Mouse (Mus musculus): ENCODE results near the gene Kcnc1. TPM values are rescaled to one million over a fixed set of nuclear protein-coding genes. Genes with fewer than 3 reads are reported as not detected.

Kcnc1 gene
- total RNA-seq, 2 experiments from 2014 or later: 15.8 to 20.2 TPM

DNA sequence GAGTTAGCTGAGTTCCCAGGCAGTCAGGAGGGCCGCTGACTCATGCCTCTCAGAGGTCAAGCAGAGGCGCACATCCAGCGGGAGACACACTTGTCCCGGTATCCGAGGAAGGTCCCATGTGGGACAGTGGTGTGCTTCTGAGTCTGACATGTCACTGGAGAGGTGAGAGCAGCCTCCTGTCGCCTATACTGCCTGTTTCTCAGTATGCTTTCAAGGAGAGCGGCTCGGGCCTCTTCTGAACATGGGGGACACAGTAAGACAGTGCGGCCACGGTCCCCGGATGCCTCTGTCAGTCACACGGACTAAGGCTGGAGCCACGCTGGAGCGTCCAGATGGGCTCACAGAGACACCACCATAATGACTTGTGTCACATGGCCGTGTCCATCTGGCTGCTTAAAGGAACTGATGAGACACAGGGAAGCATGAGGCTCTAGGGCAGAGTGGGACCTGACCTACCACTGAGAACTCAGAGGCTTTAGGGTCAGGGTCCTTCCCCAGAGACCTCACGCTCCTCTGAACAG is 21.9 kb downstream of the Kcnc1 start:
- no peak for DNase-seq (ENCODE audit: low spot score in 2 of 2)

DNA sequence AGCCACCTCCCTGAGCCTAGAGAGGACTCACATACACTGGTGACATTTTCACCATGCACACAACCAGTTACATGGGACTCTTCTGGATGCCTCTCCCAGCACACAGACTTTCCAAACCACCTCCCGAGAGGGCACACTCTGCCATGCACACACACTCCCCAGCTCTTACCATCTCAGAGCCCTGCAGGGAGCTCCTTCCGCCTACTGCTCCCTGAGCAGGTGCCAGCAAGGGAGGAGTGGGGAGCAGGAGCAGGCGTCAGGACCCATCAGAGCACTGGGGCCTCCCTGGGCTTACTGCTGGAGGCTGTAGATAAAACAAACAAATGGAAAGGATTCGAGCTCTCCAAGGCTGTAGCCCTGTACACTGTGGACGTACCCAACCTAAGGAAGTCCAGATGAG is 25.2 kb downstream of the Kcnc1 start:
- DNase-seq (ENCODE audit: low spot score in 2 of 2): no peak

DNA sequence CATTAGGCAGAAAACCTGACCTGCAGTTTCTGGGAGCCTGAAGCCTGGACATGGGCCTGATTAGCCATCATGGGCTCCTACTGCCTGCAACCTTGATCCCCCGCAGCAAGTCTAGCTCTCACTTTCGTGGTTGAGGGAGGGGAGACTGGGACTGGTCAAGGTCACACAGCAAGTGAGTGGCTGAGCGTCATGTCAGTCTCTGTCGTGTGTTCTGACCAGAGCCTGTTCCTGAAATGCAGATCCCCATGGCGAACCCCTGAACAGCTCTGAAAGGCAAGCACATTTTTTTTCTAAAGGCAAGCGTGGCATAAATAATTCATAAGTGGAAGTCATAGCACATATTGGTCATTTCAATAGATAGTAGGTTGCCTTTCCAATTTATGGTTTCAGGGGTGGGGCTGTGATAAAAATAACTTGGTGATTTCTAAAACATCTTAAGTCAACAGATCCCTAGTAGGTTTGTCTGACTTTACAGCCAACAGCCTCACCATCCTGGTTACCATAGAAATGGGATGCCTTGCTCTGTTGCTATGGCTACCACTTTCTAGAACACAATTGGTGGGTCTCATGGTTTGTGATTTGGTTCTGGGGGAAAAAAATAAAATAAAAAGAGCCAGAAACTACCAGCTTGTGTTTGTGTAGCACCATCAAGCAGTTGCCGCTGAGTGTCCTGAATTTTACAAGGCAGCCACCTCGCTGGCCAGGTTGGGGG is 25.9 kb downstream of the Kcnc1 start:
- DNase-seq (ENCODE audit: low spot score in 2 of 2): no peak

GRCm38 (mm10) chr7:46422764-46423412 is 26.6 kb downstream of the Kcnc1 start:
- DNase-seq (ENCODE audit: low spot score in 2 of 2): peak in 1 of 2 experiments; percentile 48

DNA sequence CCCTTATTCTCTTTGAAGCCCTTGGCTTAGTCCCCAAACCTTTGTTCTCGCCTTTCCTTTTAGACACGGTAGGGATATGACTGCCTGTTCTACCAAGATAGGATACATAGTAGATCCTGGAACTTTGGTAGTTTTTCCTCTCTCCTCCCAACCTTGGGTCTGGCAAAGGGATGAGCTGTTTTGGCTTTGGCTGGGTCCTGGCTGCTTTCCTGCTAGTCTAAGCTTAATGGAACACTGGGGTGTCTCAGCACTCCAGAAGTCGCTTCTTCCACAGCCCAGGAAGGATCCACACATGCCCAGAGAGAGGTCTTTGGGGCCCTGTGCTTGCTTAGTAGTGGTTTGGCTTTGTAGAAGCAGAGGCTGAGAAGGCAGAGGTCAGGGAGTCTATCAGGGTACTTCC is 27.7 kb downstream of the Kcnc1 start:
- no peak for DNase-seq (ENCODE audit: low spot score in 2 of 2)

DNA sequence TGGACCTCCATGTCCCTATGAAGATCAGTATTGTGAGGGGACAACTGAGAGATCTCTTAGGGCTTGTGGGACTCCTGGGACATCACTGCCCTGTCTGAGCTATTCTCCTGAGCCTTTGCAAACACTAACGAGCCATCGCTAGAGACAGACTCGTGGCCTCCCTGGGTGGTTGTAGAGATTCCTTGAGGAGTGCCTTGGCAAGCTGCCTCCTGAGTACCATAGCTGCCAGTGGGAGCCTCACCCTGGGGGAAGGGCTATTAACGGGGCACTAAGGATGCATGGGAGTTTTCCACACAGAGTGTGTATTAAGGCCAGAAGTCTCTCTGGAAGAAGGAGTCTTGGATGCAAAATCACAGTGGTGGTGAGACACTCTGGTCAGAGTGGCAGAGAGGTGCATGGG is 28.7 kb downstream of the Kcnc1 start:
- no peak for DNase-seq (ENCODE audit: low spot score in 2 of 2)

- DNase-seq (ENCODE audit: low spot score in 2 of 2): no peak
Observed at GRCm38 (mm10) chr7:46433874-46434273, 37.6 kb downstream of the Kcnc1 start.

DNA sequence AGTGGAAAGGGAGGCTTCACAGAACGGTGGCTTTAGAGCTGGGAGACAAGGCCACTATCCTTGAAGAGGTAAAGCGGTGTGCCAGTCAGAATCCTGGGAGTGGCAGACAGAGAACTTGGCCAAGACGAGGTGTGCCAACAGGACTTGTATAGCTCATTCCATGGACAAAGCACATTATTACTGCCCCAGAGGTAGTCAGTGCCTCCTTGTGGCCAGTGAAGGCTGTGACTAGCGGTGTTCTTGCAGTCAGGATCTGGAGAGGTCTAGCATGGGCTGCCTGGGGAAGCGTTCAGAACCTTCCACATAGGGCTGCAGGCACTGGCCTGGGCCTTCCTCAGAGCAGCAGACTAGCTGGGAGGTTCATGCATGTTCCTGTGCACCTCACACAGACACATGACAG is 39.5 kb downstream of the Kcnc1 start:
- no peak for DNase-seq (ENCODE audit: low spot score in 2 of 2)

- DNase-seq (ENCODE audit: low spot score in 2 of 2): no peak
Observed at GRCm38 (mm10) chr7:46438537-46439141, 42.3 kb downstream of the Kcnc1 start.

GRCm38 (mm10) chr7:46443163-46443562 is 46.9 kb downstream of the Kcnc1 start:
- DNase-seq (ENCODE audit: low spot score in 2 of 2): no peak

DNA sequence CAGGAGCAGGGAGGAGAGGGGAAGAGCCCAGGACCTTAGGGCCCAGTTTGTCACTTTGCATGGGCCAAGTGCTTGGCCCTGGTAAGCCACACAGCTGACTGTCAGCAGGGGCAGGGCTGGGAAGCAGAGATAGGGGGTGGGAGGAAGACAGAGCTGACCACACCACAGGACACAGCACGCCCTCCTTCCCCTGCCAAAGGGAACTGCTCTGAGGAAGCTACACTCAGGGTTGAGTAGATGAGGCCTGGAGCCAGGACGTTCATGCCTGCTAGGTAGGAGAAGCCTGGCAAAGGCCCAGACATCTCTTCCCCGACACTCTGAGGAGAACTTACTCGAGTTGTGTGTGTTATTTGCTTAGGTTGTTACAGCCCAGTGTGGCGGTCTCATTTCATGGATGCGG is 49.6 kb downstream of the Kcnc1 start:
- no peak for DNase-seq (ENCODE audit: low spot score in 2 of 2)

DNA sequence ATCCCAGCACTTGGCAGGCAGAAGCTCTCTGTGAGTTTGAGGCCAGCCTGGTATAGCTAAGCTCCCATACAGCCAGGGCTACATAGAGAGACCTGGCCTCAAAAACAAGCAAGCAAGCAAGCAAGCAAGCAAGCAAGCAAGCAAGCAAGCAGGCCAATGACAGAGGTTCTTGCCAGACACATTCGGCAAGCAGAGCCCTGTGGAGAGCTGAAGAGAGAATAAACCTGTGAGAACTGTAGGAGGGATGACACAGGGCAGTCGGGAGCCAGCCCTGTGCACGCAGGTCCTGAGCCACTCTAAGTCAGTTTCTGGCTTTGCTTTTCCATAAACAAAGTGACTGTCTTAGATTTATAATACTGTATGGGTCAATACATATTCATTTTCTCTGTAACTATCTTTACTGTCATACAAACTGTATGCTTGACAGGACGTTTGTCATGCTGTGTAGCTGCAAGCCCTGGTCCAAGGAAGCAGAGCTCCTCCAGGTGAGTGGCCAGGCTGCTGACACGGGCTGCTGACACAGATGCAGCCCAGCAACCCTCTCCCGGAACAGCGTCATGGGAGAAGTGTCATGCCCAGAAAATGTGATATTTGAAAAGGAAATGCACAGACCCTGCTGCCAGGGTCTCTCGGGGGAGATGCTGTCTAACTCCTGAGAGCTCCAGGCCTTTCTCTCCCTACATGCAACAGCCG is 51.3 kb downstream of the Kcnc1 start:
- no peak for DNase-seq (ENCODE audit: low spot score in 2 of 2)

DNA sequence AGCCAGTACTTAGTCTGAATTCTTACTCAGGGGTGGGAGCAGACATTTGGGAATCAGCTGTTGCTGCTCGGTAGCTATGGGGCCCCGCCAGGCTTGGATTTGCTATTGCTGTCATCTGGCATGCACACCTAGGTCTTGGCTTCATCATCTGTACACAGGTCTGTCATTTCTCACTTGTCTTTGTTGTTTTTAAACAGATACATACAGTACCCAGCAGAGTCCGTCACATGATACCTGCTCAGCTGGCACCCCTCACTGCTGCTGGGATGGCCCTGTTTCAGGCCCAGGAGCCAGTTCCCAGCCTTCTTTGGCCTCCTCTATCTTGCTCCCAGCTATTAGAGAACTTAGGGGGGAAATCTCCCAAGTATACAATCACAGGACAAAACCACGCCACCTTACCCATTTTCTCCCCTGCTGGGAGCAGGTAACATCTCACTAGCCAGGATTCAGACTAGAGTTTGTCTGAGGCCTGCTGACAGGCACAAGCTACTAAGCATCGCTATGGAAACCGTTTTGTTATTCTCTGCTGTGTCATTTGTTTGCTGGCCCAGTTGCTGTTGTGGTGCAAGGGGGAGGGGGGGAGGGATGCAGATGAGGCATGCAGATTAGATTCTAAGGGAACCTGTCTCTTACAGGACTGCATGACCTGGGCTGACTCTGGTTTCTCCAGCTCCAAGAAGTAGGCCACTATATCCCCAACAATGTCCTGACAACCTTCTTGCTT is 52.8 kb downstream of the Kcnc1 start:
- no peak for DNase-seq (ENCODE audit: low spot score in 2 of 2)

DNA sequence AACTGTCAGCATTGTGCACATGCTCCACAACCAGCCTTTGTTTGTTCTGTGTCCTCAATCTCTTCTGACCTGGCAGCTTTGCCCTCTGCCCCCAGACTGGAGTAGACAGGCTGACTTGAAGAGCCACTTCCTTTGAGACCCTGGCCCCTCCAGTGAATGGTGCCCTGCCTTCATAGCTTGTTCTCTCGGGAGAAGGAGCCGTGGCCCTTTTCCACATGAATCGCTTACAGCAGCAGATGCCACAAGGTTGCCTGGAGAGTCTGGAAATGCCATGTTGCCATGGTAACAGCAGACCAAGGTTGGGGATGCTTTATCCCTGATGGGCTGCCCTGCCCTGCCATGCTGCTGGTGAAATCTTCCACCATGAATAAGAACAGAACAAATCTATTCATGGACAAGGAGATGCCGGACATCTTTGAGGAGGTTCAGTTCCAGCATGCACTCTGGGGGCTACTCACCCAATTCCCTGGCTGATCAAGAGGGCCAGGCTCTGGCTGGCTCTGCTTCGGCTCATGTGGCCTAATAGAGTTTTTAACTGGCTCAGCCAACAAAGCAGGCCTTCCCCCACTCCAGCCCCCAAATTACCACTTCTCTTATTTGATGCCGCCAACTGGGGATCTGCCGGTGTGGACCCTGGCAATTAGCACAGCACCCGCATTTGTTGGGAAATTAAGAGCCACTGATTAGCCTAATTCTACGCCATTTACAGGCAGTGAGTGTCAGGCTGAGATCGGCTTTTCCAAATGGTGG is 57.8 kb downstream of the Kcnc1 start:
- DNase-seq (ENCODE audit: low spot score in 2 of 2): no peak

DNA sequence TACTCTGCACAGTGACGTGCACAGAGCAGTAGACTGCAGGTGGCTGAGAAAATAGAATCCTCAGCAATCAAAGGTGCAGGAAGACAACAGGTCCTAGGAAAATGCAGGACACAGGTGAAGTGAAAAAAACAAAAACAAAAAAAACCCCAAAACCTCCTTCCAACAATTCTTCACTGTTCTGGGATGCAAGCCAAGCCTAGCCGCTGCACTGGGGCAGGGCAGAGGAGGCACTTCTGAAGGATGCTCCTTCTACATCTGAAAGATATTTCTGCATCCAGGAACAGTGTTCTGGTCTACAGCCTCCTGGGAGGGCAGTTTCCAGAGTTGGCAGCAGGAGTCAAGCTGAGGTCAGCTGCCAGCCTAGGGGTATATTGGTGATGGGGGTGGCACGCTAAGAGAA is 61.6 kb downstream of the Kcnc1 start:
- DNase-seq (ENCODE audit: low spot score in 2 of 2): no peak

- no peak for DNase-seq (ENCODE audit: low spot score in 2 of 2)
Observed at GRCm38 (mm10) chr7:46459200-46459599, 62.9 kb downstream of the Kcnc1 start.

DNA sequence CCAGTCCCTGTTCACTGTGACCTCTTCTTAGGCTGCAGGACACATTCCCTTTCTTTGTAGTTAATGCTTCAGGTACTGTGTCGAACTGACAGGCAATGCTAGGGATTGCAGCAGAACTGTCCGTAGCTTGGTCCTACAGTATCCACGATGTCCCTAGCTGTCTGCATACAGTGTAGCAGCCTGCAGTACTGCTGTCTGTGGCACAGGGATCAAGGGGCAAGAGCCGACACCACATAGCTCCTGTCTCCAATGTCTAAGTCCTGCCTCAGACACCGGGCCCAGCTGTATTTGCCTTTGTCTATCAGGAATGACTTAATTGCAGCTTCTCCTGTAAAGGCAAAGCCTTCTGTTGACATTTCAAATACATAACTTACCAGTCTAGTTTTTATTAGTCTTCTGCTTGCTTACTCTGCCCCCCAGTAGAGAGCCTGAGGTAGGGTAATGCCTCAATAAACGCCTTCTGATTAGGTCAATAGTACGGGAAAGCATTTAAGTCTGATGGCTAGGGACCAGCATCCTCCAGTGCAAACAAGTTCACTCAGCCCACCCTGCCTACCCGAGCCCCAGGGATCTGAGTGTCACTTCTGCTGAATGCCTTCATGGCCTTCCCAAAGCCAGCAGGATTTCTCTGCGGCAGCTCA is 63.4 kb downstream of the Kcnc1 start:
- no peak for DNase-seq (ENCODE audit: low spot score in 2 of 2)

GRCm38 (mm10) chr7:46462287-46462686 is 66.0 kb downstream of the Kcnc1 start:
- no peak for DNase-seq (ENCODE audit: low spot score in 2 of 2)

- DNase-seq (ENCODE audit: low spot score in 2 of 2): no peak
Observed at GRCm38 (mm10) chr7:46463136-46463535, 66.8 kb downstream of the Kcnc1 start.

- no peak for DNase-seq (ENCODE audit: low spot score in 2 of 2)
Observed at GRCm38 (mm10) chr7:46466422-46466981, 70.2 kb downstream of the Kcnc1 start.
